Mouse (Mus musculus) kidney, adult 2 months (tissue): Measurements from ENCODE around the gene Bcl6b. TPM values are rescaled to one million over a fixed set of nuclear protein-coding genes. Genes with fewer than 3 reads are reported as not detected.

Experiments used
- DNase-seq: peaks from one replicate; pipeline ENCODE4 v3.0.0; 2021
- H3K27ac ChIP-seq: fragments of 200-500 bp; 2 replicates; pipeline ENCODE4 v1.5.1; 2012; ENCODE audit warnings: low read depth, low read length, control low read depth, inconsistent platforms; ENCODE audit not compliant: insufficient read depth
- H3K27me3 ChIP-seq: fragments of 200-500 bp; replicated peaks from 2 replicates; pipeline ENCODE4 v1.6.1; 2012; ENCODE audit warnings: mild to moderate bottlenecking, moderate library complexity, low read length, inconsistent platforms; ENCODE audit not compliant: control insufficient read depth, insufficient read depth
- H3K36me3 ChIP-seq: fragments of 200-500 bp; 2 replicates; pipeline ENCODE4 v1.6.1; 2012; ENCODE audit warnings: mild to moderate bottlenecking, moderate library complexity, low read length, inconsistent platforms; ENCODE audit not compliant: control insufficient read depth, insufficient read depth
- H3K4me1 ChIP-seq: fragments of 200-500 bp; 2 replicates; pipeline ENCODE4 v1.6.1; 2011; ENCODE audit warnings: low read length; ENCODE audit not compliant: control insufficient read depth, insufficient read depth
- H3K4me3 ChIP-seq: fragments of 200-500 bp; 2 replicates; pipeline ENCODE4 v1.5.1; 2011; ENCODE audit warnings: mild to moderate bottlenecking, low read depth, low read length, control low read depth; ENCODE audit not compliant: insufficient read depth
- CTCF ChIP-seq: fragments of 200-500 bp; conservative IDR thresholded peaks from 2 replicates; pipeline ENCODE4 v1.5.1; 2011; ENCODE audit warnings: low read depth, mild to moderate bottlenecking, control low read depth, low read length, moderate library complexity, mixed read lengths; ENCODE audit not compliant: insufficient read depth, insufficient read length
- POLR2A ChIP-seq: fragments of 200-500 bp; IDR thresholded peaks from one replicate; pipeline ENCODE4 v1.6.1; 2011; ENCODE audit warnings: low read depth, low read length, control low read depth
- WGBS: fragments of 180-500 bp; shearing (Covaris S2); methylation state at CpG from one replicate; pipeline ENCODE4 v1.1.7; 2018; 5-methylcytosine and 5-hydroxymethylcytosine counted together
- polyA plus RNA-seq: library from polyadenylated mRNA; depleted of rRNA; stranded (reverse); fragments of >200 nt; gene quantifications from 2 replicates; pipeline ENCODE4 v1.2.3, GENCODE M21; 2012

Bcl6b gene
- polyA plus RNA-seq, 1 experiment, result 8.8 TPM

DNA sequence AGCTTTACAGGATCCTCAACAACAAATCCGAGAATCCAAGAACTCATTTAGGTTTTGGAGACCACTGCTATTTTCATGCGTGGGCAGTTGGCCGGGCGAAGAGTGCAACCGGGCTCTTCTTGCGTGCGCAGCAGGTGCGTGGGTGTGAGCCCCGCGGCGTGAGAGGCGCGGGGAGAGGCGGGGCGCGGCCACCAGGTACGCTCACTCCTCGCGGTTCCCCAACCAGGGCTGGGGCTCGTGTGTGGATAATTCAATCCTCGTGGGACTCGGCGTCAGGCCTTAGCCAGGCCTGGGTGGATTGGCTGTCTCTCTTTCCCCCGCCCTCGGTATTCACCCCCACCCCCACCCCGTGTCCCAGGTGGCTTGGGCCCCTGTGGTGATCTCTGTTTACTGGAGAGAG, 15.9 kb downstream of the Bcl6b start:
- H3K4me3 ChIP-seq, result peak overlapping the region; percentile 32
- peak overlapping the region; percentile 1; the same call in 1 of the 2 replicates for H3K27ac ChIP-seq
- H3K36me3 ChIP-seq, result no peaks in the 10 kb centered on the region; the same call in 1 of the 2 replicates
- H3K27me3 ChIP-seq, result no peaks in the 10 kb centered on the region
- no peak for DNase-seq
- WGBS, result 11% methylated on average over 26 of the region's 26 CpGs
- H3K4me1 ChIP-seq, result peaks cover 35% of the 10 kb centered on the region
- TF ChIP-seq CTCF (no peak), POLR2A (no peak)

DNA sequence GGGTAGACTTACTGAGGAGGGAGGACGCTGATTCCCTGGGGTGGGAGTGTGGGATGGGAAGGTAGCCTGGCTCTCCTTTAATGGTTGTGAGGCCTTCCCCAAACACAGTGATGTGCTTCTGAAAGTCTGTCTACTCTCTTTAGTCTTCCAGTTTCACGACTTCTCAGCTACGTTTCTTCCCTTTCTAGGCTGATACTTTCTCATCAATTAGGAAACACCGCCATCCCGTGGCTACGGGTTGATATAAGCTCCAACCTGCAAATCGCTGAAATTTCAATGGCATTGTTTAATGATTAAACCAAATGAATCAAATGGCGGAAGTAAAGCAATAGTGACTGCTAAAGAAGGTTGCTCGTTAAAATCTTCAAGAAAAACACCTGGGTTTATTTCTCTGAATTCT, 16.7 kb downstream of the Bcl6b start:
- DNase-seq, result peak; percentile 92
- Histone ChIP-seq H3K27ac (peak overlapping the region; percentile 65), H3K4me1 (peaks cover 28% of the 10 kb centered on the region), H3K4me3 (no peak overlapping the region), H3K27me3 (no peaks in the 10 kb centered on the region), H3K36me3 (no peaks in the 10 kb centered on the region; the same call in 1 of the 2 replicates)
- TF ChIP-seq CTCF, result peak; percentile 49
- TF ChIP-seq POLR2A, result no peak
- 7% methylated on average over 9 of the region's 9 CpGs for WGBS

DNA sequence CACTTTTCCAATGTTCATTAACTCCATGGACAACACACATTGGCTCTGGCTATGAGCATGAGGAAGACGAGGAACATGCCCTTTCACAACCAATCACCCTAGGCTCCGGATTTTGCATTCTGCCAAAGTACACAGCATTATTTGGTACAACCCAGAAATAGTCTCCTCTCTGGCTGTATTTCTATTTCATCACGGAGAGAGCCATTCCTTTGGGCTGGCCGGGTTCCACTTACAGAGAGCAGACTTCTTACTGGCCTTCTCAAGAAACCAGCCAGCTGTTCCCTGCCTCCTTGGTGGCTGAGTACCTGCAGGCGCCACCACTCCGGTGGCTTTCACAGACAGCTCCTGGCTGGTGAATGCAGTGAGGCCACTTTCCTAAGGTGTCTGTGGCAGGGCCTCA, 17.2 kb downstream of the Bcl6b start, which contains the start of gene Slc16a11:
TSS of gene Slc16a11 (plus strand) at position 330 of the 400 bp plus-strand sequence.
- no peak for TF ChIP-seq CTCF
- Histone ChIP-seq H3K4me1 (peaks cover 24% of the 10 kb centered on the region), H3K27ac (peak within 1 kb of the TSS; percentile 65), H3K27me3 (no peaks in the 10 kb centered on the region), H3K4me3 (no peak within 1 kb of the TSS), H3K36me3 (no peaks in the 10 kb centered on the region; the same call in 1 of the 2 replicates)
- DNase-seq, result no peak
- 44% methylated on average over 6 of the region's 6 CpGs for WGBS

DNA sequence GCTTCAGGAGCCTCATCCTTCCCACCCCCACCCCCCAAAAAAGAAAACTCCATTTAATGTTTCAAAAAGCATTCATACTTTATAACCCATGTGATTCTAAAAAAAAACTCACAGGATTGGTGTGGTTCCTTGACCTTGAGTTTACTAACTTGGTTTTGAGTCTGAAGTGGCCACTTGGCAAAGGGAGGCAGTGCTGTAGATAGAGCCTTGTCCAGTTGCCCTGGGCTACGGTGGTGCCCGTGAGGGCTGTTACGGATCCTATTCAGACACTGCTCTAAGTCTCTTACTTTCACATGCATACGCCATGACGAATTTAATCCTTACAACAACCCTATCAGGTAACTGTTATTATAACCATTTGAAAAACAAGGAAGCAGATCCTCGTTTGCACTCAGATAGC, 17.6 kb downstream of the Bcl6b start:
- Histone ChIP-seq H3K36me3 (no peaks in the 10 kb centered on the region), H3K27me3 (no peaks in the 10 kb centered on the region), H3K4me1 (peaks cover 19% of the 10 kb centered on the region), H3K27ac (no peak overlapping the region), H3K4me3 (no peak overlapping the region)
- no peak for DNase-seq
- TF ChIP-seq POLR2A, result no peak
- TF ChIP-seq CTCF, result no peak
- 63% methylated on average over 6 of the region's 6 CpGs for WGBS

DNA sequence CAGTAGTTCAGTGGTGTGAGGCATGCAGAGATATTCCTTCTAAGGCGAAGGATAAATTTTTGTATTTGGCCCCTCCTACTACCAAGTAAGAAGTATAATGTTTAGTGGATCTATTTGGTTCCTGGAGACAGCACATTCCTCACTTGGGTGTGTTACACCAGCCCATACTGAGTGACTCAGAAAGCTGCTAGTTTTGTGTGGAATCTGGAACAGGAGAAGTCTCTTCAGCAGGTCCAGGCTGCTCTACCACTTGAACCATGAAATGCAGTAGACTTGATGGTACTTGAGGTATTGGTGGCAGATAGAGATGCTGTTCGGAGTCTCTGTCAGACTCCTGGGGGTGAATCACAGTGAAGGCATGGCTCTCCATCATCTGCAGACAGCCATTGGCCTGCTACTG, 18.9 kb downstream of the Bcl6b start:
- WGBS, result 92% methylated on average over 2 of the region's 2 CpGs
- no peak for DNase-seq
- no peaks in the 10 kb centered on the region for H3K36me3 ChIP-seq
- TF ChIP-seq POLR2A (no peak), CTCF (no peak)
- peaks cover 13% of the 10 kb centered on the region for H3K4me1 ChIP-seq
- no peak overlapping the region for H3K4me3 ChIP-seq
- no peaks in the 10 kb centered on the region for H3K27me3 ChIP-seq
- no peak overlapping the region for H3K27ac ChIP-seq

DNA sequence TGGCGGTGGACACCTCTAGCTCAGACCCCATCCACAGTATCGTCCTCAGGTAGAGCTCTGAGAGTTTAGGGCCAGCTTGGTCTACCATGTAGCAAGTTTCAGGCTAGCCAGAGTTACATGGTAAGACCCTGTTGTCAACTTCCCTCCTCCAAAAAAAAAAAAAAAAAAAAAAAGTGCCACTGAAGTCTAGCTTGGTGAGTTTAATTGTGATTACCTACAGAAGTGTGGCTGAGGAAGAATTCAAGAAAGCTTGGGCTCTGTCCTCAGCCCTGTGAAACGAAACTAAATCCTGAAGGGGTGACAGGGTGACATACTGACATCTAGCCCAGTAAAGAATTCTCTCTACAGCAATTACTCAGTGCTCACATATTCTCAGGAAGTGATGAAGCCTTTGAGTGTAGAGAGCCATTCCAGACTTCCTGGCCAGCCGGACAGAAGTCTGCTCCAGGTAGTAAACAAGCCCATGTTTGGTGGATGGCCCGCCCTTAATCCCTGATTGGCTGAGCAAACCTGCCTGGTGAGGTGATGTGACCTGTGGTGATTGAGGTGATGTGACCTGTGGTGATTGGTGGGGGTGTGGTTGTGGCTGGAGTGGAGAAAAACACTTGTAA, 20.7 kb downstream of the Bcl6b start:
- 64% methylated on average over 5 of the region's 5 CpGs for WGBS
- Histone ChIP-seq H3K36me3 (no peaks in the 10 kb centered on the region), H3K4me1 (peaks cover 13% of the 10 kb centered on the region), H3K4me3 (no peak overlapping the region), H3K27me3 (no peaks in the 10 kb centered on the region), H3K27ac (peak overlapping the region; percentile 42; the same call in 1 of the 2 replicates)
- DNase-seq, result no peak
- TF ChIP-seq POLR2A (no peak), CTCF (no peak)

DNA sequence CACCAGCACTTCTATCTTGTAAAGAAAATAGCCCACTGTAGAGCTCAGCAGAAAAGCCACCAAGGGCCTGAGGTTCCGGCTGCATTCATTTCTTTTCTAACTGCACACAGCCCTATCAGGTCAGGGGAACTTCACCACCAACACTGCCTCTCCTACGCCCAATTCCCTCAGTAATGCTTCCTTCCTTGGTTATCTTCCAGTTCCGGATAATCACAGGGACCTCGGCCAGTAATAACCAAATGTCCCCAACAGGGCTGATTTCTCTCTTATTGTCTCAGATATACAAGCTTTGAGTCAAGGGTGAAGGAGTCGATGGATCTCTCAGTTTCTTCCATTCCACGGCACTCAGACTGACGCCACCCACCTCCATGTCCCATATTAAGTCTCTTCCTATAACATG, 22.3 kb downstream of the Bcl6b start:
- no peak for DNase-seq
- H3K27ac ChIP-seq, result no peak overlapping the region
- H3K27me3 ChIP-seq, result no peaks in the 10 kb centered on the region
- no peak overlapping the region for H3K4me3 ChIP-seq
- TF ChIP-seq CTCF (no peak), POLR2A (no peak)
- H3K4me1 ChIP-seq, result peaks cover 1% of the 10 kb centered on the region; the same call in 1 of the 2 replicates
- H3K36me3 ChIP-seq, result no peaks in the 10 kb centered on the region
- WGBS, result 62% methylated on average over 7 of the region's 7 CpGs
